Mouse (Mus musculus): ENCODE results near the gene Wdr35. TPM values are rescaled to one million over a fixed set of nuclear protein-coding genes. Genes with fewer than 3 reads are reported as not detected.

Gene Wdr35
- total and polyA plus RNA-seq, 3 experiments = 5.9 to 8.8 (median 7.4) TPM

- no peaks in the 10 kb centered on the region for H3K79me2 ChIP-seq (replicated peaks; ENCODE audit: control insufficient read depth, extremely low read depth, insufficient read depth, poor library complexity, severe bottlenecking)
- dilution Hi-C loops (cut with MboI; ENCODE audit: extremely low pct_ligation_motif_present, extremely low pct_unique_long_range_greater_than_20kb, low sequenced_read_pairs) (no loop called here), in situ Hi-C loops (cut with MboI; ENCODE audit: low pct_ligation_motif_present, low pct_unique_long_range_greater_than_20kb, low sequenced_read_pairs) (no loop called here)
Measured at GRCm38 (mm10) chr12:9044666-9045065, 71.0 kb downstream of the Wdr35 start.

GRCm38 (mm10) chr12:9046674-9047073 lies 73.0 kb downstream of the Wdr35 start:
- in situ Hi-C loops (cut with MboI; ENCODE audit: low pct_ligation_motif_present, low pct_unique_long_range_greater_than_20kb, low sequenced_read_pairs) = no loop called here
- Histone ChIP-seq H3K4me3 (replicated peaks in 1 of 3; ENCODE audit: low read depth in 2 of 3, low read length in 2 of 3, poor library complexity in 1 of 3) (no peak overlapping the region), H3K27ac (ENCODE audit: insufficient read depth, low read depth) (no peak overlapping the region), H3K79me2 (replicated peaks; ENCODE audit: control insufficient read depth, extremely low read depth, insufficient read depth, poor library complexity, severe bottlenecking) (no peaks in the 10 kb centered on the region), H3K9ac (ENCODE audit: insufficient read depth, low read depth) (no peak overlapping the region), H3K36me3 (replicated peaks in 1 of 2; ENCODE audit: control insufficient read depth in 1 of 2, insufficient read depth in 1 of 2, low read length in 1 of 2) (peaks cover 0 to 4% of the 10 kb centered on the region in 2 experiments), H3K4me1 (ENCODE audit: control insufficient read depth in 1 of 2, insufficient read depth in 2 of 2) (0 out of 4 replicates have a peak, but pooled peaks cover 0 to 5% of the 10 kb centered on the region in 2 experiments), H3K9me3 (replicated peaks; ENCODE audit: low read length) (no peaks in the 10 kb centered on the region), H3K4me2 (ENCODE audit: insufficient read depth, low read depth, poor library complexity, severe bottlenecking) (no peak overlapping the region), H3K27me3 (replicated peaks) (no peaks in the 10 kb centered on the region)
- dilution Hi-C loops (cut with MboI; ENCODE audit: extremely low pct_ligation_motif_present, extremely low pct_unique_long_range_greater_than_20kb, low sequenced_read_pairs) = no loop called here
- no peak for DNase-seq (ENCODE audit: extremely low read depth)
- no peak for TF ChIP-seq ZNF384 (IDR thresholded peaks at IDR 0.05; ENCODE audit: low read depth, low read length)
- no peak for TF ChIP-seq CHD2 (IDR thresholded peaks at IDR 0.05; ENCODE audit: low read length)
- no peak for TF ChIP-seq MXI1 (IDR thresholded peaks at IDR 0.05; ENCODE audit: low read depth, low read length)
- TF ChIP-seq ELF1 (IDR thresholded peaks at IDR 0.05; ENCODE audit: low read depth, low read length) = no peak
- no peak for TF ChIP-seq BHLHE40 (IDR thresholded peaks at IDR 0.05; ENCODE audit: low read depth, low read length)
- no peak for TF ChIP-seq USF1 (IDR thresholded peaks at IDR 0.05; ENCODE audit: low read depth, low read length)
- TF ChIP-seq USF2 (conservative IDR thresholded peaks at IDR 0.05; ENCODE audit: low read depth, low read length) = no peak
- TF ChIP-seq UBTF (IDR thresholded peaks at IDR 0.05; ENCODE audit: low read depth, low read length) = no peak
- TF ChIP-seq POLR2A (IDR thresholded peaks at IDR 0.05; ENCODE audit: low read depth, low read length) = no peak
- TF ChIP-seq POLR2AphosphoS2 (IDR thresholded peaks at IDR 0.05; ENCODE audit: low read depth, low read length) = no peak
- TF ChIP-seq MAFK (IDR thresholded peaks at IDR 0.05; ENCODE audit: insufficient replicate concordance, low read length) = no peak
- TF ChIP-seq MYC (IDR thresholded peaks at IDR 0.05; ENCODE audit: low read depth, low read length) = no peak
- no peak for TF ChIP-seq IRF4 (IDR thresholded peaks at IDR 0.05; ENCODE audit: low read depth, low read length)
- TF ChIP-seq RAD21 (IDR thresholded peaks at IDR 0.05; ENCODE audit: low read depth, low read length) = no peak
- TF ChIP-seq ZKSCAN1 (IDR thresholded peaks at IDR 0.05; ENCODE audit: borderline replicate concordance, low read depth, low read length) = no peak
- TF ChIP-seq SMC3 (IDR thresholded peaks at IDR 0.05; ENCODE audit: low read depth, low read length) = no peak
- no peak for TF ChIP-seq RCOR1 (conservative IDR thresholded peaks at IDR 0.05; ENCODE audit: low read depth, low read length)

More at GRCm38 (mm10) chr12:9044666-9045065, 71.0 kb downstream of the Wdr35 start:
- Histone ChIP-seq H3K4me3 (replicated peaks in 1 of 3; ENCODE audit: low read depth in 2 of 3, low read length in 2 of 3, poor library complexity in 1 of 3) (no peak overlapping the region), H3K36me3 (replicated peaks in 1 of 2; ENCODE audit: control insufficient read depth in 1 of 2, insufficient read depth in 1 of 2, low read length in 1 of 2) (peaks cover 0 to 9% of the 10 kb centered on the region in 2 experiments), H3K27ac (ENCODE audit: insufficient read depth, low read depth) (no peak overlapping the region), H3K27me3 (replicated peaks) (no peaks in the 10 kb centered on the region), H3K9me3 (replicated peaks; ENCODE audit: low read length) (no peaks in the 10 kb centered on the region), H3K4me1 (ENCODE audit: control insufficient read depth in 1 of 2, insufficient read depth in 2 of 2) (peaks cover 0 to 22% of the 10 kb centered on the region in 2 experiments; a peak in 3 of 4 replicates), H3K4me2 (ENCODE audit: insufficient read depth, low read depth, poor library complexity, severe bottlenecking) (no peak overlapping the region), H3K9ac (ENCODE audit: insufficient read depth, low read depth) (no peak overlapping the region)
- DNase-seq (ENCODE audit: extremely low read depth) = no peak
- no peak for TF ChIP-seq RAD21 (IDR thresholded peaks at IDR 0.05; ENCODE audit: low read depth, low read length)
- no peak for TF ChIP-seq ZC3H11A (IDR thresholded peaks at IDR 0.05; ENCODE audit: low read depth, low read length)
- TF ChIP-seq E2F4 (IDR thresholded peaks at IDR 0.05; ENCODE audit: insufficient replicate concordance, low read depth, low read length) = no peak
- TF ChIP-seq HCFC1 (IDR thresholded peaks at IDR 0.05; ENCODE audit: low read depth, low read length) = no peak
- TF ChIP-seq ZMIZ1 (IDR thresholded peaks at IDR 0.05; ENCODE audit: low read depth, low read length) = no peak
- TF ChIP-seq NRF1 (IDR thresholded peaks at IDR 0.05; ENCODE audit: low read depth, low read length) = no peak
- TF ChIP-seq POLR2A (IDR thresholded peaks at IDR 0.05; ENCODE audit: low read depth, low read length) = no peak
- TF ChIP-seq EP300 (IDR thresholded peaks at IDR 0.05; ENCODE audit: low read length) = no peak
- TF ChIP-seq SMC3 (IDR thresholded peaks at IDR 0.05; ENCODE audit: low read depth, low read length) = no peak
- TF ChIP-seq JUND (conservative IDR thresholded peaks at IDR 0.05; ENCODE audit: low read depth, low read length) = no peak
- no peak for TF ChIP-seq CHD2 (IDR thresholded peaks at IDR 0.05; ENCODE audit: low read length)
- no peak for TF ChIP-seq MAFK (IDR thresholded peaks at IDR 0.05; ENCODE audit: insufficient replicate concordance, low read length)
- no peak for TF ChIP-seq POLR2AphosphoS2 (IDR thresholded peaks at IDR 0.05; ENCODE audit: low read depth, low read length)
- TF ChIP-seq USF2 (conservative IDR thresholded peaks at IDR 0.05; ENCODE audit: low read depth, low read length) = no peak
- TF ChIP-seq SIN3A (IDR thresholded peaks at IDR 0.05; ENCODE audit: low read length) = no peak
- TF ChIP-seq CTCF (conservative IDR thresholded peaks at IDR 0.05 in 1 of 2, IDR thresholded peaks at IDR 0.05 in 1 of 2; ENCODE audit: low read depth in 2 of 2, low read length in 2 of 2) = no peak
- TF ChIP-seq MAZ (IDR thresholded peaks at IDR 0.05; ENCODE audit: low read depth, low read length) = no peak
- TF ChIP-seq ZKSCAN1 (IDR thresholded peaks at IDR 0.05; ENCODE audit: borderline replicate concordance, low read depth, low read length) = no peak
- TF ChIP-seq IRF4 (IDR thresholded peaks at IDR 0.05; ENCODE audit: low read depth, low read length) = no peak
- TF ChIP-seq NELFE (IDR thresholded peaks at IDR 0.05; ENCODE audit: low read depth, low read length) = no peak

All from CH12.LX (cell line).